Mouse (Mus musculus) cerebellum, postnatal 10 days (tissue): ENCODE results near the gene Rab11fip5.

Experiments
- DNase-seq, 2 experiments: peaks; one replicate each; pipeline ENCODE4 v3.0.0; 2021; ENCODE audit warnings: mixed read lengths in 2 of 2

Rab11fip5 gene

DNA sequence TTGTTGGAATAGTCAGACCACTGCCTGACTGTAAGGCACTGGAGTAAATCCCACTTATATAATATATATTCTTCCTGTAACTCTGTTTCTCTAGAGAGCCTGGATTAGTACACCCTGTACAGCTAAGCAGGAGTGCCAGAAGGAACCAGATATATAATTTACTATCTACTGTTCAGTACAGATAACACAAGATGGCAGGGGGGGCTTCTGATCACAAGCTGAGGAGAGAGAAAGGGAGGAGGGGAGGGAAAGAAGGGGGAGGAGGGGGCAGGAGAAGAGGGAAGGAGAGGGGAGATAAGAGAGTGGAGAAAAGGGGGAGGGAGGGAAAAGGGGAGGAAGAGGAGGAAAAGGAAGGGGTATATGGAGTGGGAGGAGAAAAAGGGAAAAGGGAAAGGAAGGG lies 68.6 kb downstream of the Rab11fip5 start:
- DNase-seq: no peak

GRCm38 (mm10) chr6:85304966-85305365 lies 69.5 kb downstream of the Rab11fip5 start:
- no peak for DNase-seq

GRCm38 (mm10) chr6:85302326-85303055 lies 71.9 kb downstream of the Rab11fip5 start:
- peak; percentile 91 to 95 for DNase-seq

DNA sequence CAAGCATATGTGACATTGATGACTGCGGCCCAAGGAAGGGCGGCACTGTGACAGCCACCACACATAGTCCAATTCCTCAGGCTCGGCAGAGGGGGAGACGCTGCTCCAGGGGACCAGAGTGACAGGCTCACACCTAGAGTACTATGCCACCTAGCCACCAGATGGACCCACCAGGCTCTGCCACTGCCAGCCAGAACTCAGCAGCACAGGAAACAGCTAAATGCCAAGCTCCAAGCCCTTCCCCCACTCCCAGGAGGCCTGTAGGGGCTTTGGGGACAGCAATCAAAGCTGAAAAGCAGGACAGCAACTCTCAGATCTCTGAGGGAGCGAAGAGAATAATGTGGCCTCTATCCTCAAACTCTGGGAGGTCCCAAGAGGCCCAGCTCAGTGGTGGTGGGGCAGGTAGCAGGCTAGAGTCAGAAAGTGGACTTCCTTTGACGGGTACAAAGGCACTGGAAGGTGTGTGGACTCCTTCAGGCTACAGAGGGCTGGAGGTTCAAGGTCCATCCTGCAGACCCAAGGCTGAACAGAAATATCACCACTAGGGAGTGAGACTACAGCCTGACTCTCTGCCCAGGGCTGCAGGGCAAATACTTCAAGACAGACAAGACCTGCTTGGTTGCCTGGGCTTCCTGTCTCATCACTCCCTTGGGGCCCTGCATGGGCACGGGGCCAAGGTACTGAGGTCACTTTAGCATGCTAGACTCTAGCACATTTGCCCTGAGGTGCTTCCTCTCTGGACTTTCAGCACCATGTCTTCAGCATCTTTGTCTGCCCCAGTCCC lies 78.9 kb downstream of the Rab11fip5 start:
- peak; percentile 81 to 88 for DNase-seq

GRCm38 (mm10) chr6:85294004-85294379 lies 80.4 kb downstream of the Rab11fip5 start:
- DNase-seq: no peak

DNA sequence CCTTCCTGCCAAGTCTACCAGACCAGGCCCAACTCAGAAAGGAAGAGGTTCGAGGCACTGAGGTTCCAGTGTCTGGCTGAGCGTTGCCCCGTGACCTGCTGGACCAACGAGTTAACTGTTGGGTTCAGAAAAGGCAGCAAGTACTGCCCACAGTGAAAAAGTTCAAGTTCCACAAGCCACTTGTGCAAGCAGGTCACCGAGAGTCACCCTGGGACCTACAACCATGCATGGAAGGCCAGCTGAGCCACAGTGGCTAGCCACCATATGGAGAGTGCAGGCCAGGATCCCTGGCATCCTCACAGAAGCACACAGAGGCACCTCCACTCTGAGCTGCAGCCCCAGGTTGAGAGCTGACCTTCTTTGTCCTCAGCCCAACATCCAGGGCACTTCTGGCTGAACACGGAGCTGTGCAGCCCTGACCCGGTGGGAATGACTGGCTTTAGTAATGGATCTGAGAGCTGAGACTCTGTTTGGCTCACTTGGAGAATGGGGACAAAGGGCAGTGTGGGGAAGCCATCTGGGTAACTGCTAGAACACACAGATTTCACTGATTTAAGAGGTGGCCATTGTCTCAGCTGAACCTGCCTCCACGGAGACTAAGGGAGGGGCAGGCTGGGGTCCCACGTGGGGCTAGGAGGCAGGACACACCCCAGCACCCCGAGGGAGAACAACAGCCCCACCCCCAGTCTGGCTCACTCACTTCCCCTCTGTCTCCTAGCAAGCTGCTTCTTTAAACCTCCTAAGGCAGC lies 81.0 kb downstream of the Rab11fip5 start:
- peak; percentile 19 to 36 for DNase-seq

DNA sequence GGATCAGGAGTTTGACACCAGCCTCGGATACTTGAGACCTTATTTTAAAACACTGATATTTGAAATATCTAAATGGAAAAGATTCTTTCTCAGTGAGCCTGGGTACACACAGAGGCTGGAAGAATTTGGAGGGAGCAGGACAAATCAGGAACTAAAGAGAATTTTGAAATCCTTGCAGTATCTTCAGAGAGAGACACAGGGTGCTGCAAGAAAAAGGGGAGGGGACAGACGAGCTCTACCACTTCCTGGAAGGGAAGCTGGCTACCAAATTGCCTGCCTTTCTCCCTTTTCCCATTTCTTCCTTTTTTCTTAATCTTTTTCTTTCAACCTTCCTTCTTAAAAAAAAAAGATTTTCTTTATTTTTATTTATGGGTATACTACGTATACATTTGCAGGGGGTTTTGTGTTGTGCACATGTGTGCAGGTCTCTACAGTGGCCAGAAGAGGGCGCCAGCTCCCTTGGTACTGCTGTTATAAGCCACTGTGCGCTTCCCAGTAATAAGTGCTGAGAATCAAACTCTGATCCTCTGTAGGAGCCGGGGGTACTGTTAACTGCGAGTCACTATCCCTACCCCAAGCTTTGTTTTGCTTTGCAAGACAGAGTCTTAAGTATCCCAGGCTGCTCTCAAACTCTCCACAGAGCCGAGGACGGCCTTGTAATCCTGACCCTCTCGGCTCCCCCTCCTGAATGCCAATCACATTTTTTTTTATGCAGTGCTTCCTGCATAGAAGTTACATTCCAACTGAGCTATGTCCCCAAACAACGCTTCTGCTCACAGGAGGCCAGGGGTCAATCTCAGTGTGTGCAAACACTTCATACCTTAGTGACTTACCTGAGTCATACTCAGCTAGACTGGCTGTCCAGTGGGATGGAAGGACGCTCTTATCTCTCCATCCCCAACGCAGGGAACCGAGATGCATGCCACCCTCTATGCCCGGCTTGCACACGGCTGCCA lies 83.3 kb downstream of the Rab11fip5 start:
- DNase-seq: no peak

GRCm38 (mm10) chr6:85288193-85288857 lies 86.1 kb downstream of the Rab11fip5 start:
- DNase-seq: no peak

DNA sequence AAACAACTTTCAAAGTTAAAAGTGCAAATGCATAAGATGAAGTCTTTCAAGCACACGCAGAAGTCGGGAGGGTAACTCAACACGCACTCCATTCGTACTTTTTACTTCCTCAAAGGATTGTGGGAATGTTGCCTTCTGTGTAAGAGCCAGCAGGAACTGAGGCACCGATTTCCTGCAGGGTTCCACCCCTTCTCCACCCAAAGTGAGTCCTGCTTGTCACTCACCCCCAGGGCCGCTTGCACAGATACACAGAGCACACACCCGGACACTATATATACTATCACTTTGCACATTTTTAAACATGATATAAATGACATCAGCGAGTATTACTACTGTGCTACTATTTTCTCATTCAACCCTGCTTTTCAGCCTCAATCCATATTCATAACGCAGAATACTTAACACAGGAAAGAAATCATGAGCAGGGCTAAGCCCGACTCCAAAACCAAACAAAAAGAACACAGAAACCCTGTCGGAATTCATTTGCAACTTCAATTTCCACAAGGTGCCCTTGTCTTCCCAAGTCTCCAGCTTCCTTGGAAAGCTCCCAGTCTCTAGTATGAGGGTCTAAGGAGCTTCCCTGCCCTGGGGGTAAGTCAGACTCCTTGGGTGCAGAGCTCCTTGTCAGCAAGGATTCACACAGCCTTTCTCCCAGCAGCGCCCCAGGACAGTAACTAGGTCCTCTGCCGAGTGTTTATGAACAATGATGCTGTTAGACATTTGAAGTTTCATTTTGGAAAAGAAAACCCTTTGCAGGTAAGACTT lies 88.0 kb downstream of the Rab11fip5 start:
- DNase-seq: no peak
